Mouse (Mus musculus) forebrain, embryonic 11.5 days (tissue): ENCODE measurements around the gene Rpl36a. TPM values are rescaled to one million over a fixed set of nuclear protein-coding genes. Genes with fewer than 3 reads are reported as not detected.

ENCODE experiments used
- ATAC-seq: fragments of 200-750 bp; cut with Nextera tagmentation; replicated peaks from 2 replicates; pipeline ENCODE4 v1.8.0; 2017; ENCODE audit warnings: moderate TSS enrichment; ENCODE audit not compliant: low FRiP score
- DNase-seq: peaks from one replicate; pipeline ENCODE4 v3.0.0-alpha.2; 2017; ENCODE audit warnings: low spot score
- H3K27ac ChIP-seq: fragments of 300-500 bp; sonication (generic); 2 replicates; pipeline ENCODE4 v1.5.1; 2014; ENCODE audit warnings: low read depth, low read length
- H3K27me3 ChIP-seq: fragments of 300-500 bp; sonication (generic); 2 replicates; pipeline ENCODE4 v1.6.1; 2014; ENCODE audit warnings: mild to moderate bottlenecking, low read length, mixed read lengths; ENCODE audit not compliant: control insufficient read depth, insufficient read depth
- H3K36me3 ChIP-seq: fragments of 300-500 bp; sonication (generic); 2 replicates; pipeline ENCODE4 v1.6.1; 2014; ENCODE audit warnings: mild to moderate bottlenecking, low read length, moderate library complexity, mixed read lengths; ENCODE audit not compliant: control insufficient read depth, insufficient read depth
- H3K4me1 ChIP-seq: fragments of 300-500 bp; sonication (generic); replicated peaks from 2 replicates; pipeline ENCODE4 v1.6.1; 2014; ENCODE audit warnings: low read length, mixed read lengths; ENCODE audit not compliant: control insufficient read depth, insufficient read depth
- H3K4me2 ChIP-seq: fragments of 300-500 bp; sonication (generic); 2 replicates; pipeline ENCODE4 v1.6.1; 2014; ENCODE audit warnings: low read depth, mild to moderate bottlenecking, low read length, moderate library complexity, mixed read lengths; ENCODE audit not compliant: severe bottlenecking
- H3K4me3 ChIP-seq: fragments of 300-500 bp; sonication (generic); 2 replicates; pipeline ENCODE4 v1.5.1; 2014; ENCODE audit warnings: low read depth, low read length
- H3K9ac ChIP-seq: fragments of 300-500 bp; sonication (generic); 2 replicates; pipeline ENCODE4 v1.6.1; 2014; ENCODE audit warnings: low read length
- H3K9me3 ChIP-seq: fragments of 300-500 bp; sonication (generic); 2 replicates; pipeline ENCODE4 v1.6.1; 2016; ENCODE audit warnings: low read length, mixed read lengths; ENCODE audit not compliant: control insufficient read depth
- WGBS: fragments of 180-500 bp; shearing (Covaris S2); extraction: QIAGEN DNeasy Blood & Tissue Kit; methylation state at CpG from one replicate; pipeline ENCODE4 v1.1.7; 2014; 5-methylcytosine and 5-hydroxymethylcytosine counted together
- polyA plus RNA-seq: library from polyadenylated mRNA; unstranded; fragments of >200 nt; fragmentation: Nextera tagmentation; extraction: Ambion mirVana; gene quantifications from 2 replicates; pipeline ENCODE4 v1.2.1, GENCODE M21; 2014

The Rpl36a gene
- polyA plus RNA-seq, 1 experiment from 2014 or later, result 342 TPM

- Histone ChIP-seq H3K9ac (no peak overlapping the region), H3K27ac (no peak overlapping the region), H3K4me3 (no peak overlapping the region), H3K4me2 (no peak overlapping the region), H3K27me3 (no peaks in the 10 kb centered on the region), H3K36me3 (no peaks in the 10 kb centered on the region), H3K4me1 (no peaks in the 10 kb centered on the region), H3K9me3 (no peaks in the 10 kb centered on the region)
- WGBS, result 76% methylated on average over 4 of the region's 4 CpGs
- DNase-seq, result no peak
- ATAC-seq, result no peak
Observed at GRCm38 (mm10) chrX:134588261-134588660, 2.8 kb downstream of the Rpl36a start.

GRCm38 (mm10) chrX:134588997-134589396 lies 3.5 kb downstream of the Rpl36a start:
- DNase-seq, result no peak
- ATAC-seq, result no peak
- WGBS, result 83% methylated on average over 3 of the region's 3 CpGs

GRCm38 (mm10) chrX:134589836-134590235 lies 4.4 kb downstream of the Rpl36a start:
- Histone ChIP-seq H3K9me3 (no peaks in the 10 kb centered on the region), H3K4me3 (no peak overlapping the region), H3K9ac (no peak overlapping the region), H3K27ac (no peak overlapping the region), H3K36me3 (no peaks in the 10 kb centered on the region), H3K27me3 (no peaks in the 10 kb centered on the region), H3K4me1 (no peaks in the 10 kb centered on the region), H3K4me2 (no peak overlapping the region)
- 62% methylated on average over 5 of the region's 5 CpGs for WGBS
- DNase-seq, result no peak
- no peak for ATAC-seq

More at GRCm38 (mm10) chrX:134588997-134589396, 3.5 kb downstream of the Rpl36a start:
- Histone ChIP-seq H3K9me3 (no peaks in the 10 kb centered on the region), H3K9ac (no peak overlapping the region), H3K4me3 (no peak overlapping the region), H3K36me3 (no peaks in the 10 kb centered on the region), H3K27ac (no peak overlapping the region), H3K4me2 (no peak overlapping the region), H3K27me3 (no peaks in the 10 kb centered on the region), H3K4me1 (no peaks in the 10 kb centered on the region)

GRCm38 (mm10) chrX:134599922-134600565 lies 14.6 kb downstream of the Rpl36a start:
- ATAC-seq (no peak), DNase-seq (no peak)
- Histone ChIP-seq H3K9ac (peak overlapping the region; percentile 57), H3K36me3 (no peaks in the 10 kb centered on the region), H3K9me3 (no peaks in the 10 kb centered on the region), H3K27me3 (no peaks in the 10 kb centered on the region), H3K4me1 (no peaks in the 10 kb centered on the region; the same call in 1 of the 2 replicates), H3K4me2 (peak overlapping the region; percentile 59; the same call in 1 of the 2 replicates), H3K4me3 (peak overlapping the region; percentile 50), H3K27ac (0 out of 2 replicates have a peak overlapping the region, but pooled peaks have one; percentile 21)
- 29% methylated on average over 10 of the region's 10 CpGs for WGBS

- H3K27ac ChIP-seq, result peak within 1 kb of the TSS; percentile 77
- DNase-seq (peak; percentile 88), ATAC-seq (peak; percentile 97)
- 20% methylated on average over 31 of the region's 33 CpGs for WGBS
- H3K9me3 ChIP-seq, result no peaks in the 10 kb centered on the region
- peak within 1 kb of the TSS; percentile 59 for H3K4me2 ChIP-seq
- no peaks in the 10 kb centered on the region for H3K36me3 ChIP-seq
- no peaks in the 10 kb centered on the region for H3K27me3 ChIP-seq
- H3K4me3 ChIP-seq, result peak within 1 kb of the TSS; percentile 50
- peak within 1 kb of the TSS; percentile 67 for H3K9ac ChIP-seq
- no peaks in the 10 kb centered on the region; the same call in 1 of the 2 replicates for H3K4me1 ChIP-seq
Observed at GRCm38 (mm10) chrX:134600659-134601379, 15.4 kb downstream of the Rpl36a start, which contains the start of the genes Gla and Hnrnph2. TSS of gene Gla (minus strand) at chrX:134601125. TSS of gene Hnrnph2 (plus strand) at chrX:134601179.

- H3K36me3 ChIP-seq, result no peaks in the 10 kb centered on the region
- H3K9me3 ChIP-seq, result no peaks in the 10 kb centered on the region
- no peaks in the 10 kb centered on the region for H3K27me3 ChIP-seq
- peak overlapping the region; percentile 46 for H3K4me2 ChIP-seq
- H3K27ac ChIP-seq, result peak overlapping the region; percentile 77
- WGBS, result 18% methylated on average over 38 of the region's 43 CpGs
- peak overlapping the region; percentile 67 for H3K9ac ChIP-seq
- peak; percentile 75 for DNase-seq
- ATAC-seq, result peak; percentile 83
- H3K4me1 ChIP-seq, result no peaks in the 10 kb centered on the region; the same call in 1 of the 2 replicates
- H3K4me3 ChIP-seq, result peak overlapping the region; percentile 50
Observed at GRCm38 (mm10) chrX:134601380-134602120, 16.1 kb downstream of the Rpl36a start.

GRCm38 (mm10) chrX:134609472-134609871 lies 24.0 kb downstream of the Rpl36a start:
- WGBS, result 43% methylated on average over 4 of the region's 4 CpGs
- DNase-seq, result no peak
- ATAC-seq, result no peak
- Histone ChIP-seq H3K4me1 (no peaks in the 10 kb centered on the region), H3K27ac (no peak overlapping the region), H3K4me2 (no peak overlapping the region), H3K4me3 (no peak overlapping the region), H3K36me3 (no peaks in the 10 kb centered on the region), H3K27me3 (no peaks in the 10 kb centered on the region), H3K9me3 (no peaks in the 10 kb centered on the region), H3K9ac (no peak overlapping the region)

- H3K9me3 ChIP-seq, result no peaks in the 10 kb centered on the region
- H3K36me3 ChIP-seq, result no peaks in the 10 kb centered on the region
- H3K4me1 ChIP-seq, result no peaks in the 10 kb centered on the region
- no peak overlapping the region for H3K4me3 ChIP-seq
- H3K4me2 ChIP-seq, result no peak overlapping the region
- 86% methylated on average over 4 of the region's 4 CpGs for WGBS
- H3K9ac ChIP-seq, result no peak overlapping the region
- H3K27me3 ChIP-seq, result no peaks in the 10 kb centered on the region
- no peak for DNase-seq
- ATAC-seq, result no peak
- H3K27ac ChIP-seq, result no peak overlapping the region
Observed at GRCm38 (mm10) chrX:134610984-134611383, 25.5 kb downstream of the Rpl36a start.
